Mouse (Mus musculus): Measurements from ENCODE around the gene Trim38. TPM values are rescaled to one million over a fixed set of nuclear protein-coding genes. Genes with fewer than 3 reads are reported as not detected.
"Not testable (repeated sequence)": the region's sequence is repeated elsewhere in the genome, so short reads cannot be mapped to it uniquely, and the experiment has no call there.

Trim38 gene
- polyA plus RNA-seq, 1 experiment from 2014 or later: not detected

DNA sequence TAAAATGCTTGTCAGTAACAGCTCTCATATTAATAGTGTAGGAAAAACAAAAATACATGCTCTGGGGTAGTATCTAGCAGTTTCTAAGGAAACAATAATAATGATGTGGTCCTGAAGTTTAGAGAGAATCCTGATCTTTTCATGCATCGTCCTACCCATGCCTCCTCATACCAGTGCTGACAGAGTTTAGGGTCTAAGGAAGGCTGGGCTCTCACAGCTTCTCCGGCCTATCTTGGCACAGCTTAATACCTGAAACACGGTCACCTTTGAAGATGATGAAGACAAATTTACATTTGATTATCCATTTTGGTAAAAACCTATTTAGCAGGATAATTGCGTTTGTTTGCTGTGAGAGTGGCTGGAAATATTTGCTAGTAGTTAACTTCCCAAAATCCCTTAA is 25.8 kb upstream of the Trim38 start:
- peak overlapping the region; percentile 11; the same call in 1 of the 2 replicates for H3K4me2 ChIP-seq (ENCODE audit: low read depth)
- H3K27me3 ChIP-seq (ENCODE audit: control insufficient read depth, insufficient read depth, low read length): no peaks in the 10 kb centered on the region
- DNase-seq (ENCODE audit: low spot score) (no peak), ATAC-seq (ENCODE audit: insufficient read depth, low FRiP score, low TSS enrichment) (no peak)
- H3K9ac ChIP-seq (ENCODE audit: low read length): no peak overlapping the region; the same call in 1 of the 2 replicates
- no peaks in the 10 kb centered on the region for H3K9me3 ChIP-seq (ENCODE audit: control insufficient read depth, low read length)
- WGBS: 53% methylated on average over 4 of the region's 4 CpGs
- peaks cover 18% of the 10 kb centered on the region; the same call in 1 of the 2 replicates for H3K4me1 ChIP-seq (ENCODE audit: control insufficient read depth, insufficient read depth, low read length)
- H3K4me3 ChIP-seq (ENCODE audit: low read depth, low read length): peak overlapping the region; percentile 32; the same call in 1 of the 2 replicates
- H3K27ac ChIP-seq (ENCODE audit: low read depth, low read length): peak overlapping the region; percentile 70; the same call in 1 of the 2 replicates
- H3K36me3 ChIP-seq (ENCODE audit: control insufficient read depth, insufficient read depth, low read length): no peaks in the 10 kb centered on the region

DNA sequence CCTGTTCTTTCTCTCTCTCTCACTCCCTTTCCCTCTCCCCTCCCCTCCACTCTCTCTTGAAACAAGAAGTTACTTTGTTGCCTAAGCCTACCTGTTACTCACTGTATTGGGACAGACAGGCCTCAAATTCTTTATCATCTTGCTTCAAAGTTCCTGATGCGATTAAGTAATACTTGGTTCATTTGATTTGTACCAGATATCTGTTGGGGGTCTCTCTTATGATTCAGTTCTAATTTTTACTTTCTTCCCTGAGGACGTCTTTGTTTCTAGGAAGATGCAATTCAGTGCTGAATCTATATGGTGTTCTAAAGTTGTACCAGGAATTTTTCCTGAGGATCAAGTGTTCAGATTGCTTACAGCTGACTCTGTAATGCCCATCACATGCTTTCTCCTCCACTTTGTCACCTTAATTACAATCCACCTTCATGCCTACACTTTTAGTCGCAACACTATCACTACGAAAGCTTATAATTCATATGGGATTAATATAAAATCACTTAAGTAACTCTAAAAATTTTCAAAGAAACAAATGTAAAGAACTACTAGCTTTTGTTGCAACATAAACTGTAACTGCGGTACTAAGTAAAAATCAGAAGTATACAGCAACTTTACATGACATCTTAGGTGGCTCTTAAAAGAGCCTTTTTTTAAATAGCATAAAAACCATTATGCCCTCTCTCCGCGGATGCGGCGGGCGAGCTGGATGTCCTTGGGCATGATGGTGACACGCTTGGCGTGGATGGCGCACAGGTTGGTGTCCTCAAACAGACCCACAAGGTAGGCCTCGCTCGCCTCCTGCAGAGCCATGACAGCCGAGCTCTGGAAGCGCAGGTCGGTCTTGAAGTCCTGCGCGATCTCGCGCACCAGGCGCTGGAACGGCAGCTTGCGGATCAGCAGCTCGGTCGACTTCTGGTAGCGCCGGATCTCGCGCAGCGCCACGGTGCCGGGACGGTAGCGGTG is 25.0 kb upstream of the Trim38 start:
- Histone ChIP-seq H3K9me3 (ENCODE audit: control insufficient read depth, low read length) (no peaks in the 10 kb centered on the region), H3K4me3 (ENCODE audit: low read depth, low read length) (peak overlapping the region; percentile 32), H3K9ac (ENCODE audit: low read length) (peak overlapping the region; percentile 60), H3K36me3 (ENCODE audit: control insufficient read depth, insufficient read depth, low read length) (no peaks in the 10 kb centered on the region), H3K27me3 (ENCODE audit: control insufficient read depth, insufficient read depth, low read length) (no peaks in the 10 kb centered on the region), H3K27ac (ENCODE audit: low read depth, low read length) (peak overlapping the region; percentile 70; the same call in 1 of the 2 replicates), H3K4me1 (ENCODE audit: control insufficient read depth, insufficient read depth, low read length) (peaks cover 16% of the 10 kb centered on the region; the same call in 1 of the 2 replicates), H3K4me2 (ENCODE audit: low read depth) (peak overlapping the region; percentile 58)
- no peak for ATAC-seq (ENCODE audit: insufficient read depth, low FRiP score, low TSS enrichment)
- WGBS: 3% methylated on average over 20 of the region's 36 CpGs
- DNase-seq (ENCODE audit: low spot score): no peak

DNA sequence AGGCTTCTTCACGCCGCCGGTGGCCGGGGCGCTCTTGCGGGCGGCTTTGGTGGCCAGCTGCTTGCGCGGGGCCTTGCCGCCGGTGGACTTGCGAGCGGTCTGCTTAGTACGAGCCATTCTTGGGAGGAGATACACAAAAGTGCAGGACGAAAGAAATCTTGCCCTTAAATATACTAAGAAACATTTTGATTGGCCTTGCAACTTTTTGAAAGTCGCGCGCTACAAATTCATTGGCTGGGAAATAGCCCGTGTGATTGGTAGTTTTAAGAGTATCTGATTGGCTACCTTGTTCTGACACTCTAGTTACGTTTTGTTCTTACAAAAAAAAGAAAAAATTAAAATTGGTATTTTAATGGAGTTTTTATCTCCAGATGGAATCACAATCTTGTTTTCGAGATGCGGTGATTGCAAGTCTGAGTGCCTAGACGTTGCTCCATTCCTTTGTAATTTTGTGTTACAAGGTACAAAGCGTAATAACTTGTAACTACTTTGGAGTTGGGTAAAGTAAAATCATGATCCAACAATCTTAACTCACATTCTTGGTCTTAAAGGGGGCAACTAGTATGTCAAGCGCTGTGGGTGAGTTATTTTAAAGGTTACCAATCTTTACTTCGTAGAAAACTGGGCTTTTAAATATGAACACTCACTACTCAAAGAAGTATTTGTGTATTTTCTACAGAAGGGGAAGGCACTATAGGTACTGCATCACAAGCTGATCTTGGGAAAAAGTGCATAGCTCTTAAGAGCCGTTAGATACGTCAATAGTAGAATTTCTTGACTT is 24.1 kb upstream of the Trim38 start, which contains the start of gene Hist1h3c:
TSS of gene Hist1h3c (minus strand) at position 222 of the 781 bp plus-strand sequence.
- Histone ChIP-seq H3K4me1 (ENCODE audit: control insufficient read depth, insufficient read depth, low read length) (peaks cover 13% of the 10 kb centered on the region; the same call in 1 of the 2 replicates), H3K9me3 (ENCODE audit: control insufficient read depth, low read length) (no peaks in the 10 kb centered on the region), H3K9ac (ENCODE audit: low read length) (peak within 1 kb of the TSS; percentile 63), H3K27me3 (ENCODE audit: control insufficient read depth, insufficient read depth, low read length) (no peaks in the 10 kb centered on the region), H3K36me3 (ENCODE audit: control insufficient read depth, insufficient read depth, low read length) (no peaks in the 10 kb centered on the region), H3K4me3 (ENCODE audit: low read depth, low read length) (peak within 1 kb of the TSS; percentile 36), H3K27ac (ENCODE audit: low read depth, low read length) (peak within 1 kb of the TSS; percentile 98), H3K4me2 (ENCODE audit: low read depth) (peak within 1 kb of the TSS; percentile 58)
- DNase-seq (ENCODE audit: low spot score): peak; percentile 87
- under 1% methylated on average over 24 of the region's 28 CpGs for WGBS
- peak; percentile 76 for ATAC-seq (ENCODE audit: insufficient read depth, low FRiP score, low TSS enrichment)

- H3K36me3 ChIP-seq (ENCODE audit: control insufficient read depth, insufficient read depth, low read length); H3K9me3 ChIP-seq (ENCODE audit: control insufficient read depth, low read length); H3K27me3 ChIP-seq (ENCODE audit: control insufficient read depth, insufficient read depth, low read length): not testable (repeated sequence)
- ATAC-seq (ENCODE audit: insufficient read depth, low FRiP score, low TSS enrichment) (peak; percentile 89), DNase-seq (ENCODE audit: low spot score) (peak; percentile 82)
- peak within 1 kb of the TSS; percentile 98 for H3K27ac ChIP-seq (ENCODE audit: low read depth, low read length)
- WGBS: under 1% methylated on average over 36 of the region's 58 CpGs
- H3K9ac ChIP-seq (ENCODE audit: low read length): peak within 1 kb of the TSS; percentile 63
- H3K4me3 ChIP-seq (ENCODE audit: low read depth, low read length): peak within 1 kb of the TSS; percentile 36
- H3K4me1 ChIP-seq (ENCODE audit: control insufficient read depth, insufficient read depth, low read length): peaks cover 13% of the 10 kb centered on the region; the same call in 1 of the 2 replicates
- peak within 1 kb of the TSS; percentile 58 for H3K4me2 ChIP-seq (ENCODE audit: low read depth)
Measured at GRCm38 (mm10) chr13:23746201-23747080, 23.3 kb upstream of the Trim38 start, which contains the start of gene Hist1h2bb. Gene Hist1h2bb (plus strand): TSS chr13:23746734.

DNA sequence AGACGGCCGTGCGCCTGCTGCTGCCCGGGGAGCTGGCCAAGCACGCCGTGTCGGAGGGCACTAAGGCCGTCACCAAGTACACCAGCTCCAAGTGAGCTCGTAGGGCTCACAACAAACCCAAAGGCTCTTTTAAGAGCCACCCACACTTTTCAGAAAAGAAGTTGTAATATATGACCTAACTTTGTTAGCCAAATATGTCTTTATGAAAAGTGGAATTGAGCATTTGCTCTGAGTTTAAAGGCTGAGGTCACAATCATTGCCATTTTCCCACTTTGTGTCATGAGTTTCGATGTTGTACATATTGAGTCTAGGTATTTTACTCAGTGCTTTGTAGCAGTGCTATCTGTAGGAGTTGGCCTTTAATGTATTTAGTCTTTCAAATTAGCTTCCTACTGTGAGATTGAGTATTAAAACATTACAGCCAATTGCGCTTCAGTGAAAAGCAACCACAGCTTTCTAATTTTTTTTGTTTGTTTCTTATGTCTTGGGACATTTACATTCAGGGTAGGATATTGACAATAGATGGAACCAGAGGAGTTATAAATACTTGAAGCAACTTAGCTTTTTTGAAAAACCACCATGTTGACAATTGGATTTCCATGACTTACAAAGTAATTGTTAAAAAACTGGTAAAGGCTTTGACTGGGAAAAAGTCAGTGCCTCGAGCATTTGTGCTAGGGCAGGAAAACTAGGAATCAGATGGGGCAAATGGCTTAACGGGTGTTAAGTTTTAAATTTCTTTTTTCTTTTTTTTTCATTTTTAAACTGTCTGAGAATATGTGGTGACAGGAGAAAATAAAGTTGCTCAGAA is 22.4 kb upstream of the Trim38 start:
- no peaks in the 10 kb centered on the region for H3K36me3 ChIP-seq (ENCODE audit: control insufficient read depth, insufficient read depth, low read length)
- peak overlapping the region; percentile 58 for H3K4me2 ChIP-seq (ENCODE audit: low read depth)
- no peaks in the 10 kb centered on the region for H3K27me3 ChIP-seq (ENCODE audit: control insufficient read depth, insufficient read depth, low read length)
- ATAC-seq (ENCODE audit: insufficient read depth, low FRiP score, low TSS enrichment) (peak; percentile 7; the same call in 1 of the 2 replicates), DNase-seq (ENCODE audit: low spot score) (peak; percentile 36)
- H3K4me3 ChIP-seq (ENCODE audit: low read depth, low read length): peak overlapping the region; percentile 36
- 3% methylated on average over 10 of the region's 13 CpGs for whole genome bisulfite sequencing
- peaks cover 13% of the 10 kb centered on the region; the same call in 1 of the 2 replicates for H3K4me1 ChIP-seq (ENCODE audit: control insufficient read depth, insufficient read depth, low read length)
- peak overlapping the region; percentile 98 for H3K27ac ChIP-seq (ENCODE audit: low read depth, low read length)
- peak overlapping the region; percentile 63 for H3K9ac ChIP-seq (ENCODE audit: low read length)
- no peaks in the 10 kb centered on the region for H3K9me3 ChIP-seq (ENCODE audit: control insufficient read depth, low read length)

GRCm38 (mm10) chr13:23747892-23748288 is 21.8 kb upstream of the Trim38 start:
- Histone ChIP-seq H3K9ac (ENCODE audit: low read length) (peak overlapping the region; percentile 40), H3K27ac (ENCODE audit: low read depth, low read length) (peak overlapping the region; percentile 98), H3K27me3 (ENCODE audit: control insufficient read depth, insufficient read depth, low read length) (no peaks in the 10 kb centered on the region), H3K9me3 (ENCODE audit: control insufficient read depth, low read length) (no peaks in the 10 kb centered on the region), H3K36me3 (ENCODE audit: control insufficient read depth, insufficient read depth, low read length) (no peaks in the 10 kb centered on the region), H3K4me3 (ENCODE audit: low read depth, low read length) (no peak overlapping the region), H3K4me1 (ENCODE audit: control insufficient read depth, insufficient read depth, low read length) (peaks cover 13% of the 10 kb centered on the region; the same call in 1 of the 2 replicates), H3K4me2 (ENCODE audit: low read depth) (peak overlapping the region; percentile 58)
- ATAC-seq (ENCODE audit: insufficient read depth, low FRiP score, low TSS enrichment) (no peak), DNase-seq (ENCODE audit: low spot score) (peak; percentile 31)
- WGBS: 7% methylated on average over 4 of the region's 4 CpGs

DNA sequence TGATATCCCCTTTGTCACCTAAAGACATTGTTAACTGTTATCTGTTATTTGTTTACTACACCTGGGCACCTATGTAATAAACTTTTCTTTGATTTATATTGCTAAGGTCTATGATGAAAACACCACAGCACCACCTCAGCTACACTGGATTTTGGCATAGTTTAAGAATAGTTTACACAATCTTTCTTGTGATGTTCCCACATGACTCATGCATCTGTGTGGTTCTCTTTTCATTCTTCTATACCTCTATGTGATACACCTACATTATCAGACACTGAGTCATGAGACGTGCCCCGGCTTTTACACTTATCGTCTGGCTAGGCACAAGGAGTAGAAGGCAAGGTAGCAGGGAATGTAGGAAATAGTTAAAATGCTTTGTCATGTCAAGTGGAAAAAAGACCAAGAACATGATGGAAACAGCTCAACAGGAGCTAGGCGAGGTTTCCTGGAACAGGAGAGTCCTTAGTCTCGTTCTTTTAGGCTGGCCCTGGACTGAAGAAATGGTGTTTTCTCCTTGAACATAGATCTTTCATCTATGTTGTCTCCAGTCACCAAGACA is 20.1 kb upstream of the Trim38 start:
- H3K9me3 ChIP-seq (ENCODE audit: control insufficient read depth, low read length): no peaks in the 10 kb centered on the region
- no peak overlapping the region for H3K4me2 ChIP-seq (ENCODE audit: low read depth)
- ATAC-seq (ENCODE audit: insufficient read depth, low FRiP score, low TSS enrichment) (no peak), DNase-seq (ENCODE audit: low spot score) (no peak)
- H3K9ac ChIP-seq (ENCODE audit: low read length): no peak overlapping the region
- no peak overlapping the region for H3K4me3 ChIP-seq (ENCODE audit: low read depth, low read length)
- H3K27me3 ChIP-seq (ENCODE audit: control insufficient read depth, insufficient read depth, low read length): no peaks in the 10 kb centered on the region
- H3K36me3 ChIP-seq (ENCODE audit: control insufficient read depth, insufficient read depth, low read length): no peaks in the 10 kb centered on the region
- peak overlapping the region; percentile 42; the same call in 1 of the 2 replicates for H3K27ac ChIP-seq (ENCODE audit: low read depth, low read length)
- peaks cover 8% of the 10 kb centered on the region; the same call in 1 of the 2 replicates for H3K4me1 ChIP-seq (ENCODE audit: control insufficient read depth, insufficient read depth, low read length)
- WGBS: 92% methylated on average over 5 of the region's 5 CpGs

All from neural tube, embryonic 11.5 days (tissue).